Mouse (Mus musculus) spleen, embryonic (tissue): ENCODE data around the gene Nucb1.
"Not testable (repeated sequence)": the region's sequence is repeated elsewhere in the genome, so short reads cannot be mapped to it uniquely, and the experiment has no call there.

Source experiments
- CTCF ChIA-PET: fragments of 350-600 bp; sonication (Branson Sonifier 250); formaldehyde crosslinking; loops from one replicate; lab custom pipeline; 2022; lab: Charles Lee

The Nucb1 gene

GRCm38 (mm10) chr7:45491264-45491663 is 18.9 kb downstream of the Nucb1 start:
- CTCF ChIA-PET: no interaction called here

- CTCF ChIA-PET: no interaction called here
These were observed 19.4 kb downstream of the Nucb1 start for GRCm38 (mm10) chr7:45490822-45491221.

- CTCF ChIA-PET: no interaction called here
These were observed 20.6 kb downstream of the Nucb1 start for GRCm38 (mm10) chr7:45489578-45489977.

GRCm38 (mm10) chr7:45488293-45489204 is 21.7 kb downstream of the Nucb1 start, which contains the start of gene Dhdh:
Gene Dhdh (minus strand): TSS chr7:45488805.
- CTCF ChIA-PET: interaction anchor here (0.6 to 0.9 kb wide), 3 partner anchors 38 to 306 kb away, joined by 3 to 7 read pairs (median 6); no protein-coding TSS in a partner anchor

- CTCF ChIA-PET: interaction anchor here (0.6 to 0.9 kb wide), 3 partner anchors 38 to 305 kb away, joined by 3 to 7 read pairs (median 6); no protein-coding TSS in a partner anchor
These were observed 22.3 kb downstream of the Nucb1 start for GRCm38 (mm10) chr7:45487861-45488292.

- CTCF ChIA-PET: no interaction called here
These were observed 23.3 kb downstream of the Nucb1 start, which contains the start of gene Gm45808 for GRCm38 (mm10) chr7:45486761-45487415. Gene Gm45808 (minus strand): TSS chr7:45486811.

GRCm38 (mm10) chr7:45486158-45486557 is 24.0 kb downstream of the Nucb1 start:
- CTCF ChIA-PET: no interaction called here

GRCm38 (mm10) chr7:45484985-45485384 is 25.2 kb downstream of the Nucb1 start:
- CTCF ChIA-PET: not testable (repeated sequence)

- CTCF ChIA-PET: no interaction called here
These were observed 28.0 kb downstream of the Nucb1 start for GRCm38 (mm10) chr7:45482166-45482565.

GRCm38 (mm10) chr7:45481374-45481927 is 28.8 kb downstream of the Nucb1 start, which contains the start of gene Tulp2:
Gene Tulp2 (plus strand): TSS chr7:45481877.
- CTCF ChIA-PET: interaction anchor here (0.6 kb wide), 1 partner anchor 770 kb away, joined by 3 read pairs; no protein-coding TSS in a partner anchor

- CTCF ChIA-PET: not testable (repeated sequence)
These were observed 29.9 kb downstream of the Nucb1 start for GRCm38 (mm10) chr7:45480310-45480709.

GRCm38 (mm10) chr7:45478774-45479173 is 31.4 kb downstream of the Nucb1 start:
- CTCF ChIA-PET: interaction anchor here (0.9 to 1.3 kb wide), 2 partner anchors 30 to 63 kb away, joined by 3 read pairs; no protein-coding TSS in a partner anchor

- CTCF ChIA-PET: interaction anchor here (0.6 to 1.3 kb wide), 3 partner anchors 25 to 122 kb away, joined by 3 to 9 read pairs (median 4); no protein-coding TSS in a partner anchor
These were observed 33.2 kb downstream of the Nucb1 start for GRCm38 (mm10) chr7:45477003-45477402.

GRCm38 (mm10) chr7:45476453-45476852 is 33.8 kb downstream of the Nucb1 start:
- CTCF ChIA-PET: interaction anchor here (1.3 kb wide), 1 partner anchor 85 kb away, joined by 4 read pairs; no protein-coding TSS in a partner anchor

GRCm38 (mm10) chr7:45475291-45475969 is 34.8 kb downstream of the Nucb1 start:
- CTCF ChIA-PET: interaction anchor here (0.7 kb wide), 1 partner anchor 442 kb away, joined by 3 read pairs; no protein-coding TSS in a partner anchor

GRCm38 (mm10) chr7:45470869-45471268 is 39.3 kb downstream of the Nucb1 start:
- CTCF ChIA-PET: interaction anchor here (1.7 kb wide), 1 partner anchor 17 kb away, joined by 5 read pairs; no protein-coding TSS in a partner anchor

- CTCF ChIA-PET: interaction anchor here (0.5 kb wide), 1 partner anchor 45 kb away, joined by 4 read pairs; no protein-coding TSS in a partner anchor
These were observed 43.0 kb downstream of the Nucb1 start for GRCm38 (mm10) chr7:45467090-45467670.

- CTCF ChIA-PET: interaction anchor here (0.5 kb wide), 1 partner anchor 45 kb away, joined by 4 read pairs; no protein-coding TSS in a partner anchor
These were observed 43.7 kb downstream of the Nucb1 start, which contains the start of gene Bax for GRCm38 (mm10) chr7:45466283-45467089. Gene Bax (minus strand): TSS chr7:45466898.

GRCm38 (mm10) chr7:45465549-45465948 is 44.7 kb downstream of the Nucb1 start:
- CTCF ChIA-PET: no interaction called here
